Mouse (Mus musculus): ENCODE measurements around the gene Iqcd.

DNA sequence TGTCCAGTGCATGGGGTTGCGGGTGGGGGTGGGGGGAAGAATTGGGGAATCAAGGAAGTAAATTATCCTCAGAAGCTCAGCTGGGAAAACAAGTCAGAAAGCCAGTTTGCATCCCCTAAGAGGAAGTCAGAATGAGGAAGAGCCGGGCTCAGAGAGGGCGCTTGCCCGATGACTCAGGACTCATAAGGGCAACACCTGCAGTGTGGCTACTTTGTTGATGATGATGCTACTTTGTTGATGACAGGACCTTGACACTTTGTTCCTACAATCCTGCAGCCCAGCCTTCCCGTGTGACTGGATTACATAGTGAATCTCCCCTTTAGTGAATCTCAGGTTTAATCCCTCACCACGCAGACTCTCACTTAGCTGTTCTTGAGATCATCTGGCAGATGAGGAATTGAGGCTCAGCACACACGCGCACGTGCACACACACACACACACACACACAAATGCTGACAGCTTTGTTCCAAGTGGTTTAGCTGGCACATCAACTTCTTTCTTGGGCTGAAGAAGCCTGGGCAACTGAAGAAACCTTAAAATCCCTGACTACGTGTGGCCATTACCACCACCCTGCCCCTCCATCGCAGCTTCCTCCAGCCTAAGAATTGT, 18.4 kb upstream of the Iqcd start:
- TF ChIP-seq CTCF (IDR thresholded peaks at IDR 0.05; ENCODE audit: low read depth, low read length): no peak
- no peak for TF ChIP-seq POLR2A (IDR thresholded peaks at IDR 0.05; ENCODE audit: borderline replicate concordance, low read depth, low read length)
